Mouse (Mus musculus): ENCODE measurements around the gene AC153137.1.
"Not testable (repeated sequence)": the region's sequence is repeated elsewhere in the genome, so short reads cannot be mapped to it uniquely, and the experiment has no call there.

DNA sequence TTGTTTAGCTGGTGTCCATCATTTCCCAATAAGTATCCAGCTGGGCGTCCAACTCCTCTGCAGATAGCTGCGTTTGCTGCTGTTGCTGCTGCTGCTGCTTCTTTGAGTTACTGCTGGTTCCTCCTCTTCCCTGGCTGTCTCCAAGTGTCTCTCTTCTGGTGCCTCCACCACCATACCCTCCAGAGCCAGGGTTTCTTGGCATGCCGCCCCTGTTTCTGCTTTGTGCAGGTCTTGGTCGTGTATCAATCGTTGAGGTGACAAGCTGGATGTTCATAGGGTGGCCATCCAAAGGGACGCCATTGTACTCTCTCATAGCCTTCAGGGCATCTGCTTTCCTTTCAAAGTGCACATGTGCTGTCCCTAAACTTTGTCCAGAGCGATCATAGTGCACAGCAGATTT, 529 bp downstream of the AC153137.1 start:
- TF ChIP-seq CTCF, POLR2A (IDR thresholded peaks at IDR 0.05; ENCODE audit: insufficient read depth, low read depth, low read length): not testable (repeated sequence)
